Mouse (Mus musculus): ENCODE measurements around the gene Neo1. TPM values are rescaled to one million over a fixed set of nuclear protein-coding genes. Genes with fewer than 3 reads are reported as not detected.

The Neo1 gene
- polyA plus RNA-seq, 1 experiment from 2014 or later = 37.6 TPM

GRCm38 (mm10) chr9:58889782-58890448, 146.3 kb downstream of the Neo1 start:
- WGBS = 86% methylated on average over 12 of the region's 12 CpGs
- H3K4me2 ChIP-seq (ENCODE audit: low read length) = no peak overlapping the region
- H3K4me3 ChIP-seq (ENCODE audit: low read depth, low read length) = no peak overlapping the region
- H3K9me3 ChIP-seq (ENCODE audit: control insufficient read depth, low read length) = no peaks in the 10 kb centered on the region
- H3K27me3 ChIP-seq (replicated peaks; ENCODE audit: control insufficient read depth, insufficient read depth, low read length) = no peaks in the 10 kb centered on the region
- no peak overlapping the region for H3K27ac ChIP-seq (ENCODE audit: low read depth)
- DNase-seq (ENCODE audit: low spot score) (no peak), ATAC-seq (replicated peaks; ENCODE audit: low FRiP score, low TSS enrichment, low read depth) (no peak)
- peaks cover 74% of the 10 kb centered on the region for H3K36me3 ChIP-seq (ENCODE audit: control insufficient read depth, insufficient read depth, low read length)
- no peaks in the 10 kb centered on the region for H3K4me1 ChIP-seq (replicated peaks; ENCODE audit: control insufficient read depth, insufficient read depth, low read length)
- H3K9ac ChIP-seq (ENCODE audit: low read length) = no peak overlapping the region

- Histone ChIP-seq H3K4me3 (ENCODE audit: low read depth, low read length) (no peak overlapping the region), H3K4me2 (ENCODE audit: low read length) (no peak overlapping the region), H3K4me1 (replicated peaks; ENCODE audit: control insufficient read depth, insufficient read depth, low read length) (no peaks in the 10 kb centered on the region), H3K9me3 (ENCODE audit: control insufficient read depth, low read length) (no peaks in the 10 kb centered on the region), H3K9ac (ENCODE audit: low read length) (no peak overlapping the region), H3K27me3 (replicated peaks; ENCODE audit: control insufficient read depth, insufficient read depth, low read length) (no peaks in the 10 kb centered on the region), H3K27ac (ENCODE audit: low read depth) (no peak overlapping the region), H3K36me3 (ENCODE audit: control insufficient read depth, insufficient read depth, low read length) (peaks cover 79% of the 10 kb centered on the region)
- 58% methylated on average over 1 of the region's 1 CpGs for WGBS
- DNase-seq (ENCODE audit: low spot score) (no peak), ATAC-seq (replicated peaks; ENCODE audit: low FRiP score, low TSS enrichment, low read depth) (no peak)
Measured at GRCm38 (mm10) chr9:58882686-58883085, 153.6 kb downstream of the Neo1 start.

GRCm38 (mm10) chr9:58879836-58880235, 156.4 kb downstream of the Neo1 start:
- DNase-seq (ENCODE audit: low spot score) (no peak), ATAC-seq (replicated peaks; ENCODE audit: low FRiP score, low TSS enrichment, low read depth) (no peak)
- no peaks in the 10 kb centered on the region for H3K27me3 ChIP-seq (replicated peaks; ENCODE audit: control insufficient read depth, insufficient read depth, low read length)
- no peak overlapping the region for H3K4me2 ChIP-seq (ENCODE audit: low read length)
- 82% methylated on average over 1 of the region's 1 CpGs for WGBS
- H3K9ac ChIP-seq (ENCODE audit: low read length) = no peak overlapping the region
- no peak overlapping the region for H3K4me3 ChIP-seq (ENCODE audit: low read depth, low read length)
- H3K27ac ChIP-seq (ENCODE audit: low read depth) = no peak overlapping the region
- no peaks in the 10 kb centered on the region for H3K4me1 ChIP-seq (replicated peaks; ENCODE audit: control insufficient read depth, insufficient read depth, low read length)
- H3K36me3 ChIP-seq (ENCODE audit: control insufficient read depth, insufficient read depth, low read length) = peaks cover 85% of the 10 kb centered on the region
- H3K9me3 ChIP-seq (ENCODE audit: control insufficient read depth, low read length) = no peaks in the 10 kb centered on the region

GRCm38 (mm10) chr9:58876946-58877625, 159.2 kb downstream of the Neo1 start:
- 88% methylated on average over 6 of the region's 6 CpGs for WGBS
- Histone ChIP-seq H3K27me3 (replicated peaks; ENCODE audit: control insufficient read depth, insufficient read depth, low read length) (no peaks in the 10 kb centered on the region), H3K4me1 (replicated peaks; ENCODE audit: control insufficient read depth, insufficient read depth, low read length) (no peaks in the 10 kb centered on the region), H3K27ac (ENCODE audit: low read depth) (no peak overlapping the region), H3K36me3 (ENCODE audit: control insufficient read depth, insufficient read depth, low read length) (peaks cover 71% of the 10 kb centered on the region), H3K9me3 (ENCODE audit: control insufficient read depth, low read length) (no peaks in the 10 kb centered on the region), H3K9ac (ENCODE audit: low read length) (no peak overlapping the region), H3K4me3 (ENCODE audit: low read depth, low read length) (no peak overlapping the region), H3K4me2 (ENCODE audit: low read length) (no peak overlapping the region)
- no peak for DNase-seq (ENCODE audit: low spot score)
- no peak for ATAC-seq (replicated peaks; ENCODE audit: low FRiP score, low TSS enrichment, low read depth)

- Histone ChIP-seq H3K4me2 (ENCODE audit: low read length) (no peak overlapping the region), H3K4me1 (replicated peaks; ENCODE audit: control insufficient read depth, insufficient read depth, low read length) (no peaks in the 10 kb centered on the region), H3K27ac (ENCODE audit: low read depth) (no peak overlapping the region), H3K27me3 (replicated peaks; ENCODE audit: control insufficient read depth, insufficient read depth, low read length) (no peaks in the 10 kb centered on the region), H3K4me3 (ENCODE audit: low read depth, low read length) (no peak overlapping the region), H3K9me3 (ENCODE audit: control insufficient read depth, low read length) (no peaks in the 10 kb centered on the region), H3K36me3 (ENCODE audit: control insufficient read depth, insufficient read depth, low read length) (peaks cover 57% of the 10 kb centered on the region), H3K9ac (ENCODE audit: low read length) (no peak overlapping the region)
- no peak for DNase-seq (ENCODE audit: low spot score)
- WGBS = 95% methylated on average over 6 of the region's 6 CpGs
- no peak for ATAC-seq (replicated peaks; ENCODE audit: low FRiP score, low TSS enrichment, low read depth)
Measured at GRCm38 (mm10) chr9:58875439-58875838, 160.8 kb downstream of the Neo1 start.

GRCm38 (mm10) chr9:58874354-58874753, 161.9 kb downstream of the Neo1 start:
- ATAC-seq (replicated peaks; ENCODE audit: low FRiP score, low TSS enrichment, low read depth) = no peak
- no peak overlapping the region for H3K27ac ChIP-seq (ENCODE audit: low read depth)
- no peaks in the 10 kb centered on the region for H3K4me1 ChIP-seq (replicated peaks; ENCODE audit: control insufficient read depth, insufficient read depth, low read length)
- no peak overlapping the region for H3K4me3 ChIP-seq (ENCODE audit: low read depth, low read length)
- H3K9ac ChIP-seq (ENCODE audit: low read length) = no peak overlapping the region
- H3K36me3 ChIP-seq (ENCODE audit: control insufficient read depth, insufficient read depth, low read length) = peaks cover 48% of the 10 kb centered on the region
- H3K9me3 ChIP-seq (ENCODE audit: control insufficient read depth, low read length) = no peaks in the 10 kb centered on the region
- no peak overlapping the region for H3K4me2 ChIP-seq (ENCODE audit: low read length)
- 79% methylated on average over 4 of the region's 4 CpGs for WGBS
- no peaks in the 10 kb centered on the region for H3K27me3 ChIP-seq (replicated peaks; ENCODE audit: control insufficient read depth, insufficient read depth, low read length)
- no peak for DNase-seq (ENCODE audit: low spot score)

- ATAC-seq (replicated peaks; ENCODE audit: low FRiP score, low TSS enrichment, low read depth) (no peak), DNase-seq (ENCODE audit: low spot score) (peak; percentile 71)
- H3K27ac ChIP-seq (ENCODE audit: low read depth) = no peak overlapping the region
- H3K4me1 ChIP-seq (replicated peaks; ENCODE audit: control insufficient read depth, insufficient read depth, low read length) = no peaks in the 10 kb centered on the region
- no peaks in the 10 kb centered on the region for H3K9me3 ChIP-seq (ENCODE audit: control insufficient read depth, low read length)
- H3K4me3 ChIP-seq (ENCODE audit: low read depth, low read length) = no peak overlapping the region
- WGBS = 54% methylated on average over 10 of the region's 10 CpGs
- no peak overlapping the region for H3K9ac ChIP-seq (ENCODE audit: low read length)
- H3K27me3 ChIP-seq (replicated peaks; ENCODE audit: control insufficient read depth, insufficient read depth, low read length) = no peaks in the 10 kb centered on the region
- no peak overlapping the region for H3K4me2 ChIP-seq (ENCODE audit: low read length)
- H3K36me3 ChIP-seq (ENCODE audit: control insufficient read depth, insufficient read depth, low read length) = peaks cover 43% of the 10 kb centered on the region
Measured at GRCm38 (mm10) chr9:58873541-58874324, 162.5 kb downstream of the Neo1 start.

- no peak overlapping the region for H3K4me2 ChIP-seq (ENCODE audit: low read length)
- H3K9me3 ChIP-seq (ENCODE audit: control insufficient read depth, low read length) = no peaks in the 10 kb centered on the region
- no peak overlapping the region for H3K4me3 ChIP-seq (ENCODE audit: low read depth, low read length)
- H3K27me3 ChIP-seq (replicated peaks; ENCODE audit: control insufficient read depth, insufficient read depth, low read length) = no peaks in the 10 kb centered on the region
- H3K9ac ChIP-seq (ENCODE audit: low read length) = no peak overlapping the region
- H3K27ac ChIP-seq (ENCODE audit: low read depth) = no peak overlapping the region
- no peaks in the 10 kb centered on the region for H3K4me1 ChIP-seq (replicated peaks; ENCODE audit: control insufficient read depth, insufficient read depth, low read length)
- DNase-seq (ENCODE audit: low spot score) (no peak), ATAC-seq (replicated peaks; ENCODE audit: low FRiP score, low TSS enrichment, low read depth) (no peak)
- peaks cover 17% of the 10 kb centered on the region for H3K36me3 ChIP-seq (ENCODE audit: control insufficient read depth, insufficient read depth, low read length)
- 60% methylated on average over 10 of the region's 10 CpGs for WGBS
Measured at GRCm38 (mm10) chr9:58871141-58871540, 165.1 kb downstream of the Neo1 start.

All from intestine, embryonic 14.5 days (tissue).